Mouse (Mus musculus): ENCODE measurements around the gene Foxn2. TPM values are rescaled to one million over a fixed set of nuclear protein-coding genes. Genes with fewer than 3 reads are reported as not detected.

Gene Foxn2
- polyA plus RNA-seq, 1 experiment from 2014 or later = 12.4 TPM

DNA sequence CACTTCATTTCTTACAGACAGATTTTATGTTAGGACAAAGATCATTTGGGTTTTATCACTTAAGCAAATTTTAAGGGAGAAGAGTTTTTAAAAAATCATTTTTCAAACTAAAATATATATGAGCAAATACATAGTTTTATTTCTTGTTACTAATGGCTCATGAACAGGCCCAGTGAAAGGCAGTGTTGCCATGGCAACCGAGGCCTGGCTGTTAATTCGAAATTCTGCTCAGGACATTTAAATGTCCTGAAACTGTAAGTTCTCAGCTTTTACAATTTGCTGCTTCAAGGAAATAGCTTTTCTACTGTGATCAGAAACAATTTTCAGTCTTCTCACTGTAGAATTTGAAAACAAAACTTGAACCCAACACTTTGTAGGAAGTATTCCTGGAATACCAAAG, 33.3 kb downstream of the Foxn2 start:
- no peaks in the 10 kb centered on the region for H3K4me1 ChIP-seq (replicated peaks)
- WGBS = 80% methylated on average over 2 of the region's 2 CpGs
- no peak for ATAC-seq (ENCODE audit: insufficient number of reproducible peaks, low FRiP score)

DNA sequence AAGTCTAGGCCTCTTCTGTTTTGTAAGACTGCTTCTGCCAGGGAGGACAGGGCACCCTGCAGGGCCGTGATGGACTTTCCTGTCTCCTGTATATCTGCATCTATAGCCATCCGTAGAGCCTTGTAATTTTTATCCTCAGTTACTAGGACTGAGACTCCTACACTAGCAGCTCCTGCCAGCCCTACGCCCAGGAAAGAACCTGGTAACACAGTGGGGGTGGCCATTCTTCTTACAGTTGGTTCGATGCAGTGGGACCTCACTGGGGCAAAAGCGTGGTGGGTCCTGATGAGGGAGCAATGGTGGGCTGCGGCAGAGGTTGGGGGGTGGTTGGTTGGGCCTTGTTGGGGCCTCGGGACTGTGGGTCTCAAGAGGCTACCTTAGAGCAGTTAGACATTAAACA, 36.7 kb downstream of the Foxn2 start:
- Histone ChIP-seq H3K9me3 (replicated peaks) (no peaks in the 10 kb centered on the region), H3K4me3 (no peak overlapping the region), H3K4me2 (no peak overlapping the region), H3K27ac (ENCODE audit: poor library complexity, severe bottlenecking) (no peak overlapping the region), H3K36me3 (peaks cover 14% of the 10 kb centered on the region), H3K27me3 (replicated peaks) (no peaks in the 10 kb centered on the region), H3K9ac (no peak overlapping the region), H3K4me1 (replicated peaks) (0 out of 2 replicates have a peak, but pooled peaks cover 7% of the 10 kb centered on the region)
- 89% methylated on average over 7 of the region's 7 CpGs for WGBS
- no peak for ATAC-seq (ENCODE audit: insufficient number of reproducible peaks, low FRiP score)

More for the DNA sequence above, 33.3 kb downstream of the Foxn2 start:
- Histone ChIP-seq H3K9me3 (replicated peaks) (0 out of 2 replicates have a peak, but pooled peaks cover 3% of the 10 kb centered on the region), H3K36me3 (peaks cover 40% of the 10 kb centered on the region), H3K27ac (ENCODE audit: poor library complexity, severe bottlenecking) (no peak overlapping the region), H3K4me3 (no peak overlapping the region), H3K9ac (no peak overlapping the region), H3K27me3 (replicated peaks) (no peaks in the 10 kb centered on the region), H3K4me2 (no peak overlapping the region)

DNA sequence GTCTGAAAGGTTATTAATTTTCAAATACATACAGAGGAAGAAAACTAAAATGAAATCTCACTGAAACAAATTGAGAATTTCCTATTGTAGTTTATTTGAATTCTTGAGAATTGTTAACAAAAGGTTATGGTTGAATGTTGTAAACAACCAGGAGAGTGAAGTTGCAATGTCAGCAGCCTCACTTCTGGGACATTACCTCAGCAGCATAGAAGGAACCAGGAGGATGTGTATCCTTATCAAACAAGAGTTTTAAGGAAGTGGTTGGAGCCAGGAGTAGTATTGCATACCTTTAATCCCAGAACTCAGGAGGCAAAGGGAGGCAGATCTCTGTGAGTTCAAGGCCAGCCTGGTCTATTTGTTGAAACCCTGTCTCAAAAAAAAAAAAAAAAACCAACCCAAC, 37.2 kb downstream of the Foxn2 start:
- no peak overlapping the region for H3K27ac ChIP-seq (ENCODE audit: poor library complexity, severe bottlenecking)
- H3K4me1 ChIP-seq (replicated peaks) = 0 out of 2 replicates have a peak, but pooled peaks cover 7% of the 10 kb centered on the region
- no peak overlapping the region for H3K4me2 ChIP-seq
- no peaks in the 10 kb centered on the region for H3K9me3 ChIP-seq (replicated peaks)
- ATAC-seq (ENCODE audit: insufficient number of reproducible peaks, low FRiP score) = no peak
- no peak overlapping the region for H3K4me3 ChIP-seq
- no peaks in the 10 kb centered on the region for H3K27me3 ChIP-seq (replicated peaks)
- H3K9ac ChIP-seq = no peak overlapping the region
- peaks cover 13% of the 10 kb centered on the region for H3K36me3 ChIP-seq

DNA sequence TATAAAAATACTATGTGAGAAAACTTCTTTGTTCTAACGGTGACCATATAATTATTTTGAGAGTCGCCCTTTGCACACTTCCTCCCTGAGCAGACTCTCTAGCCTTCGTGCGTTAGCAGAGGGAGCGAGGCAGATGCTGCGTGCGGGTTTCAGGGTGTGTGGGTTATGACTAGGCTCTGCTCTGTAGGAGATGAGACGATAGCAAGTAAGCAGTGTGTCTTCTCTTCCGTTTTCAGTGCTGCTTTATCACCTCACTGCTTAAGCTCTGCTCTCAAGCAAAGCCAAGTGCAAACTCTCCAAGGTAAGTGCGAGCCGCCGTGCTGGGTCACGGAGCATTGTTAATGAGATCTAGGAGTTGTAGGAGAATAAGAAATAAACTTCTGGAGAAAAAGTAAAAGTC, 38.5 kb downstream of the Foxn2 start:
- ATAC-seq (ENCODE audit: insufficient number of reproducible peaks, low FRiP score) = no peak
- WGBS = 73% methylated on average over 13 of the region's 13 CpGs

DNA sequence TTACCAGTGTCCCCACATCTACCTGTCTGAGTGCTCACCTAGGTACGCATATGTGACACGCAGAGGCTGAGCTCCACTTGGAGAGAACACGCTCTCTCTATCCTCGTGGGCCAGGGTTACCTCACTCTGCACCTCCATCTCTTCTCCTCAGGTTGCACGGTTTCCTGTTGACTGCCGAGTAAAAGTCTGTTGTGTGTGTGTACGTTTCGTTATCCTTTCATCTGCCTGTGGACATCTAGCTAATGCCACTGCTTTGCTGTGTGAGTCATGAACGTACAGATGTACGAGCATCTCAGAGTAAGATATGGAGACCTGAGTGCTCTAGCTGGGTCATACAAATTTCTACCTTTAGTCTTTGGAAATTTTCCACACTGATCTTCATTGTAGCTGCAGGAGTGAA, 39.9 kb downstream of the Foxn2 start:
- Histone ChIP-seq H3K27ac (ENCODE audit: poor library complexity, severe bottlenecking) (no peak overlapping the region), H3K36me3 (peaks cover 13% of the 10 kb centered on the region), H3K9ac (no peak overlapping the region), H3K9me3 (replicated peaks) (no peaks in the 10 kb centered on the region), H3K4me3 (no peak overlapping the region), H3K4me2 (no peak overlapping the region), H3K27me3 (replicated peaks) (no peaks in the 10 kb centered on the region), H3K4me1 (replicated peaks) (peaks cover 12% of the 10 kb centered on the region; the same call in 1 of the 2 replicates)
- WGBS = 81% methylated on average over 10 of the region's 10 CpGs
- no peak for ATAC-seq (ENCODE audit: insufficient number of reproducible peaks, low FRiP score)

More for the DNA sequence above, 38.5 kb downstream of the Foxn2 start:
- H3K36me3 ChIP-seq = peaks cover 13% of the 10 kb centered on the region
- no peak overlapping the region for H3K4me3 ChIP-seq
- H3K4me2 ChIP-seq = no peak overlapping the region
- no peaks in the 10 kb centered on the region for H3K27me3 ChIP-seq (replicated peaks)
- no peak overlapping the region for H3K27ac ChIP-seq (ENCODE audit: poor library complexity, severe bottlenecking)
- 0 out of 2 replicates have a peak, but pooled peaks cover 7% of the 10 kb centered on the region for H3K4me1 ChIP-seq (replicated peaks)
- H3K9me3 ChIP-seq (replicated peaks) = no peaks in the 10 kb centered on the region
- H3K9ac ChIP-seq = no peak overlapping the region

DNA sequence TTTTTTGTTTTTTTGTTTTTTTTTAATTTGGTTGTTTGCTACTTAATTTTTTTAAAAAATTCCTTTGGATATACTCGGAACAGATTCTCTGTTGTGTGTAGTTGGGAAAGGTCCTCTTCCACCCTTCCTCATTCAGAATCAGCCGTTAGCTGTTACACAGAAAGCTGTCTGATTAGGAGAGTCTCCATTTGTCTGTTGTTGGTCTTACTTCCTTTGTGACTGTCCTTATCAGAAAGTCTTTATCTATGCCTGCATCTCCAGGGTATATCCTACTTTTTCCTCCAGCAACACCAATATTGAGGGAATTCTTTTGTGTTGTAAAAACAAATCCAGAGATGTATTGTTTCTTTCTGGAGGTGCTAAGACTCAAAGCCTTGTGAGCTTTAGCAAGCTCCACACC, 40.6 kb downstream of the Foxn2 start:
- no peak overlapping the region for H3K4me3 ChIP-seq
- ATAC-seq (ENCODE audit: insufficient number of reproducible peaks, low FRiP score) = no peak
- no peaks in the 10 kb centered on the region for H3K9me3 ChIP-seq (replicated peaks)
- H3K27ac ChIP-seq (ENCODE audit: poor library complexity, severe bottlenecking) = no peak overlapping the region
- peaks cover 13% of the 10 kb centered on the region for H3K36me3 ChIP-seq
- peaks cover 12% of the 10 kb centered on the region; the same call in 1 of the 2 replicates for H3K4me1 ChIP-seq (replicated peaks)
- H3K4me2 ChIP-seq = no peak overlapping the region
- no peaks in the 10 kb centered on the region for H3K27me3 ChIP-seq (replicated peaks)
- H3K9ac ChIP-seq = no peak overlapping the region
- 77% methylated on average over 2 of the region's 2 CpGs for WGBS

DNA sequence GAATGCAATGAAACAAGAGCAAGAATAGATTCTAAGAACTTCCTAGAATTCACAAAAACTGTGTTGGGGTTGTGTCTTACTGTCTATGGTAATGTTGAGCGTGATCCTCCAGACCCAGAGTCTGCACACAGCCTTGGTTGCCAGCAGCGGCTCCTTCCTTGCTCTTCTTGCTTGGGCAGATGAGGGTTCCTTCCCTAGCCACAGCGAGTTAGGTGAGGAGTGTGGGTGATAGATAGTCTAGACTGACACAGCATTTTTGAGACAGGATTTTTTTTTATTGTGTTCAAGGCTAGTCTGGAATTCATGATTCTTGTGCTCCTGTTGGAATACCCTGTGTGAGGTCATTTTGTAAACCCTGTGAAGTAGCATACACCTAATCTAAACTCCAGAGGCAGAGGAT, 41.1 kb downstream of the Foxn2 start:
- Histone ChIP-seq H3K27me3 (replicated peaks) (no peaks in the 10 kb centered on the region), H3K4me1 (replicated peaks) (peaks cover 12% of the 10 kb centered on the region; the same call in 1 of the 2 replicates), H3K9ac (no peak overlapping the region), H3K27ac (ENCODE audit: poor library complexity, severe bottlenecking) (no peak overlapping the region), H3K36me3 (peaks cover 12% of the 10 kb centered on the region), H3K9me3 (replicated peaks) (no peaks in the 10 kb centered on the region), H3K4me3 (no peak overlapping the region), H3K4me2 (no peak overlapping the region)
- 86% methylated on average over 3 of the region's 3 CpGs for WGBS
- no peak for ATAC-seq (ENCODE audit: insufficient number of reproducible peaks, low FRiP score)

DNA sequence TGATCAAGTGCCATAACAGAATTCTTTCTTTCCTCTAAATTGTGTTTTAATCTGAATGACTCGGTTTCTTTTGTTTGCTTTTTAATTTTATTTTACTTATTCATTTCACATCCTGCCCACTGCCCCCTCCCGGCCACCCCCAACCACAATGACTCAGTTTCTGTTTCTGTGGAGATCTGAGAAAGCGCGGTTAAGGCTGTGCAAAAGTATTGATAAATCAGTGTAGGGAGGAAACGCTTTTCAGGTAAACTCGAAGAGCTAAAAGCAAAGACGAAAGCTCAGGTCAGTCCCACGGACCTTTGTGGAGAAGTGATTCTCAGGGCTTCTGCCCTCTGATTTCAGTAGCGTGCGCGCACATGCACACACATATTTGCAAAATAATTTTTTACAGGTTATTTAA, 44.0 kb downstream of the Foxn2 start:
- ATAC-seq (ENCODE audit: insufficient number of reproducible peaks, low FRiP score) = no peak
- Histone ChIP-seq H3K27me3 (replicated peaks) (no peaks in the 10 kb centered on the region), H3K9me3 (replicated peaks) (no peaks in the 10 kb centered on the region), H3K36me3 (peaks cover 13% of the 10 kb centered on the region), H3K27ac (ENCODE audit: poor library complexity, severe bottlenecking) (no peak overlapping the region), H3K4me2 (no peak overlapping the region), H3K9ac (no peak overlapping the region), H3K4me3 (no peak overlapping the region), H3K4me1 (replicated peaks) (peaks cover 12% of the 10 kb centered on the region; the same call in 1 of the 2 replicates)
- WGBS = 92% methylated on average over 11 of the region's 11 CpGs

DNA sequence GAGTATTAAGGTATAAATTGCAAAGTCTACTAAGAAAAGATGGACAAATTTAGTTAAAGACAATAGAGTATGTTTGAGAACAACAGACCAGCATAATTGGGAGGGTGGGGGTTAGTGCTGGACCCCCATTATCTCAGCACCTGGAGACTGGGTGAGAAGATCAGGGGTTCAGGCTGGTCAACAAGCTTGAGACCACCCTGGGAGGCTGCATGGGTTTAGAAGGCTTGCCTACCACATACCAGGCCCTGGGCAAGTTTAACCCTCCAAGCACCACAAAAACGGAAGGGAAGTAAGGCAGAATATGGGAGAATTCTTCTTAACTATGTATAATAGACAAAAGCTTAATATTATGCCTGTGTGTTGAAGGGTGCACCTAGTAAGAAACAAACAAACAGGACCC, 44.4 kb downstream of the Foxn2 start:
- peaks cover 13% of the 10 kb centered on the region for H3K36me3 ChIP-seq
- 89% methylated on average over 1 of the region's 1 CpGs for WGBS
- no peak for ATAC-seq (ENCODE audit: insufficient number of reproducible peaks, low FRiP score)

DNA sequence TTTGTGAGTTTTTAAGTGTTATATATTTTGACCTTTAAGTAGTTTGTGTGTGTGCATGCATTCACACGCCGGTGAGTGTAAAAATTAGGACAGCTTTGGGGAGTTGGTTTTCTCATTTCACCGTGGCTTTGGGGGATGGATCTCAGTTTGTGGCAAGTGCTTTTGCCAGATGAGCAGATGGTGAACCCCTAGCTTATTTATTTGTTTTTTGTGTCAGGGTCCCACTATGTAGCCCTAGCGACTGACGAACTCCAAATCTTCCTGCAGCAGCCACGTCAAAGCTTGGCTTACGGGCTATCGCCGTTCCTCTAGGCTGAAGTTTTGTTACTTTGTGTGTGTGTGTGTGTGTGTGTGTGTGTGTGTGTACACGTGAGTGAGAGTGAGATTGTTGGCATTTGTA, 50.0 kb downstream of the Foxn2 start:
- H3K27me3 ChIP-seq (replicated peaks) = no peaks in the 10 kb centered on the region
- no peak for ATAC-seq (ENCODE audit: insufficient number of reproducible peaks, low FRiP score)
- peaks cover 35% of the 10 kb centered on the region for H3K36me3 ChIP-seq
- H3K4me3 ChIP-seq = no peak overlapping the region
- WGBS = 92% methylated on average over 10 of the region's 10 CpGs
- no peak overlapping the region for H3K4me2 ChIP-seq
- H3K27ac ChIP-seq (ENCODE audit: poor library complexity, severe bottlenecking) = no peak overlapping the region
- H3K9me3 ChIP-seq (replicated peaks) = no peaks in the 10 kb centered on the region
- H3K9ac ChIP-seq = no peak overlapping the region
- peaks cover 11% of the 10 kb centered on the region for H3K4me1 ChIP-seq (replicated peaks)

More for the DNA sequence above, 44.4 kb downstream of the Foxn2 start:
- Histone ChIP-seq H3K9me3 (replicated peaks) (no peaks in the 10 kb centered on the region), H3K4me3 (no peak overlapping the region), H3K27me3 (replicated peaks) (no peaks in the 10 kb centered on the region), H3K4me2 (no peak overlapping the region), H3K4me1 (replicated peaks) (peaks cover 12% of the 10 kb centered on the region; the same call in 1 of the 2 replicates), H3K27ac (ENCODE audit: poor library complexity, severe bottlenecking) (no peak overlapping the region), H3K9ac (no peak overlapping the region)

DNA sequence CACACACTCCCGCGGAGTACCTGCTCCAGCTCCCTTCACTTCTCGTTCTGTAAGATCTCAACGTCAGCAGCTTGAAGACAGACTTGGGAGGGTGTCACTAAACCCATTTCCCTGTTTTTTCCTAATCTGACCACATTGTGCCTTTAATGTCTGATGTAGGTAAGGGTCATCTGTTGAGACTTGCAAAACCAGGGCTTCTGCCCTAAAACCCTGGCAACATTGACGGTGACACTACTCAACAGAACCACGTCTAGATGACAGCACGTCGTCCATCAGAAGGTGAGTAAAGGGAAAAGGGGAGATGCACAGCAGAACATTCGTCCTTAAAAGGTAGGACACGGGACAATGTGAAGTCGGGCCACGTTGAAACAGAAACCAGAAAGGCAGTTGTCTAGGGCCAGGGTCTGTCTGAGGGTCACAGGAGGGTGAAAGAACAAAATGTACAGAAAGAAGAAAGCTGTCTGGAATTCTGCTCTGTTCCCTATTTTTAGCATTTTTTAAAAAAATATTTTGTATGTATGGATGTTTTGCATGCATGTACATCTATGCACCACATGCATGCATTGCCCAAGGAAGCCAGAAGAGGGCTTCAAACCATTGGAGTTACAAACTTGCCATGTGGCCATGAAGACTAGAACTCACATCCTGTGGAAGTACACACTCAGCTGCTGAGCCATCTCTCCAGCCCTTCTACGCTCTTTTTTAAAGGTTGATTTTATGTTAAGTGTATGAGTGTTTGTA, 51.0 kb downstream of the Foxn2 start:
- no peak for ATAC-seq (ENCODE audit: insufficient number of reproducible peaks, low FRiP score)
- H3K36me3 ChIP-seq = peaks cover 31% of the 10 kb centered on the region
- no peak overlapping the region for H3K4me2 ChIP-seq
- no peak overlapping the region for H3K4me3 ChIP-seq
- no peak overlapping the region for H3K27ac ChIP-seq (ENCODE audit: poor library complexity, severe bottlenecking)
- H3K4me1 ChIP-seq (replicated peaks) = peaks cover 11% of the 10 kb centered on the region
- WGBS = 93% methylated on average over 13 of the region's 13 CpGs
- H3K9ac ChIP-seq = no peak overlapping the region
- no peaks in the 10 kb centered on the region for H3K27me3 ChIP-seq (replicated peaks)
- H3K9me3 ChIP-seq (replicated peaks) = no peaks in the 10 kb centered on the region

DNA sequence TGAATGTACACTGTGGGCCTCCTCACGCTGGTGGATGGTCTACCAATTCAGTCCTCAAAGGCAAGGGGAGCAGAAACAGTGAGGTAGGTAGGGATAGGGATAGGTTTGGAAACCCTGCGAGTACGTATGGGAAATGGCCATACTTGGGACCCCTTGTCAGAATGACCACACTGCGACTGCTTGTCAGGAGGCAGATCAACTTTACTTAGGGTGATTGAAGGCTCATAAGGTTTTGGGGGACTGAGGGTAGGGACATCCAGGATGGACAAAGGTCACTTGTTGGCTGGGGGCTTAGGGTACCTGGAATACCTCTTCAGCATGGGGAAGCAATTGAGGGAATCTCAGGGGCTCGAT, 51.6 kb downstream of the Foxn2 start:
- no peak overlapping the region for H3K4me2 ChIP-seq
- H3K9me3 ChIP-seq (replicated peaks) = no peaks in the 10 kb centered on the region
- no peak overlapping the region for H3K27ac ChIP-seq (ENCODE audit: poor library complexity, severe bottlenecking)
- H3K27me3 ChIP-seq (replicated peaks) = no peaks in the 10 kb centered on the region
- 93% methylated on average over 5 of the region's 5 CpGs for WGBS
- no peak for ATAC-seq (ENCODE audit: insufficient number of reproducible peaks, low FRiP score)
- H3K36me3 ChIP-seq = peaks cover 27% of the 10 kb centered on the region
- H3K4me3 ChIP-seq = no peak overlapping the region
- peaks cover 11% of the 10 kb centered on the region for H3K4me1 ChIP-seq (replicated peaks)
- no peak overlapping the region for H3K9ac ChIP-seq

Data from heart, embryonic 12.5 days (tissue).